Mouse (Mus musculus): ENCODE measurements around the gene Gm3625. TPM values are rescaled to one million over a fixed set of nuclear protein-coding genes. Genes with fewer than 3 reads are reported as not detected.
A peak's percentile ranks its signal among the peaks of the same experiment; 100 is the strongest.

The Gm3625 gene
- total and polyA plus RNA-seq, 3 experiments: not detected

GRCm38 (mm10) chr12:4614722-4615121 lies 22.0 kb upstream of the Gm3625 start:
- Histone ChIP-seq H3K4me3 (ENCODE audit: control insufficient read depth in 1 of 2, insufficient read depth in 1 of 2, low read depth in 2 of 2, low read length in 2 of 2) (no peak overlapping the region), H3K79me2 (ENCODE audit: control insufficient read depth, insufficient read depth, low read length, poor library complexity) (peaks cover 7% of the 10 kb centered on the region; the same call in 1 of the 2 replicates), H3K27me3 (ENCODE audit: control insufficient read depth in 1 of 2, insufficient read depth in 2 of 2, low read length in 2 of 2) (no peaks in the 10 kb centered on the region), H3K9me3 (replicated peaks; ENCODE audit: insufficient read depth, low read length) (no peaks in the 10 kb centered on the region), H3K4me1 (ENCODE audit: control insufficient read depth in 1 of 2, insufficient read depth in 2 of 2, low read length in 2 of 2) (peaks cover 0 to 11% of the 10 kb centered on the region in 2 experiments; a peak in 2 of 4 replicates), H3K36me3 (ENCODE audit: control insufficient read depth in 1 of 2, insufficient read depth in 2 of 2, low read length in 2 of 2) (peaks cover 3 to 15% of the 10 kb centered on the region in 2 experiments; a peak in 3 of 4 replicates), H3K9ac (ENCODE audit: control insufficient read depth, low read depth, low read length, poor library complexity, severe bottlenecking) (no peak overlapping the region), H3K27ac (ENCODE audit: control insufficient read depth, low read depth, low read length) (no peak overlapping the region)
- peak; percentile 40 for DNase-seq (ENCODE audit: low read depth, low spot score)
- TF ChIP-seq GATA1 (IDR thresholded peaks at IDR 0.05; ENCODE audit: low read depth, low read length) (no peak), TAL1 (IDR thresholded peaks at IDR 0.05; ENCODE audit: low read length) (peak; percentile 19; the same call in 1 of the 2 replicates), USF2 (IDR thresholded peaks at IDR 0.05; ENCODE audit: borderline replicate concordance in 1 of 2, insufficient read depth in 1 of 2, low read depth in 1 of 2, low read length in 2 of 2) (no peak), SIN3A (IDR thresholded peaks at IDR 0.05; ENCODE audit: low read length) (peak; percentile 58; the same call in 1 of the 2 replicates), POLR2AphosphoS2 (IDR thresholded peaks at IDR 0.05; ENCODE audit: low read length) (no peak), CTCF (IDR thresholded peaks at IDR 0.05 in 2 of 3, conservative IDR thresholded peaks at IDR 0.05 in 1 of 3; ENCODE audit: control insufficient read depth in 1 of 3, insufficient read depth in 1 of 3, low read depth in 2 of 3, low read length in 3 of 3, poor library complexity in 1 of 3, severe bottlenecking in 1 of 3) (no peak), ZMIZ1 (IDR thresholded peaks at IDR 0.05; ENCODE audit: low read depth, low read length) (no peak), MAFK (IDR thresholded peaks at IDR 0.05; ENCODE audit: borderline replicate concordance, low read depth, low read length) (no peak), SMC3 (IDR thresholded peaks at IDR 0.05; ENCODE audit: low read depth, low read length) (no peak), ZKSCAN1 (IDR thresholded peaks at IDR 0.05; ENCODE audit: low read depth, low read length) (no peak), POLR2A (IDR thresholded peaks at IDR 0.05; ENCODE audit: control insufficient read depth in 1 of 2, insufficient read depth in 1 of 2, low read depth in 1 of 2, low read length in 2 of 2, poor library complexity in 1 of 2) (no peak), TBP (IDR thresholded peaks at IDR 0.05; ENCODE audit: low read depth, low read length) (no peak), MYC (IDR thresholded peaks at IDR 0.05; ENCODE audit: low read depth, low read length) (no peak), EP300 (IDR thresholded peaks at IDR 0.05; ENCODE audit: low read depth in 1 of 2, low read length in 2 of 2) (no peak), UBTF (IDR thresholded peaks at IDR 0.05; ENCODE audit: borderline replicate concordance, insufficient read depth, low read depth, low read length) (no peak), BHLHE40 (IDR thresholded peaks at IDR 0.05; ENCODE audit: borderline replicate concordance, low read depth, low read length) (no peak), GABPA (IDR thresholded peaks at IDR 0.05; ENCODE audit: low read depth, low read length) (no peak), MXI1 (IDR thresholded peaks at IDR 0.05; ENCODE audit: low read depth, low read length) (peak; percentile 36; the same call in 1 of the 2 replicates), HCFC1 (IDR thresholded peaks at IDR 0.05; ENCODE audit: low read depth, low read length) (no peak), ZNF384 (IDR thresholded peaks at IDR 0.05; ENCODE audit: low read depth, low read length) (no peak), ETS1 (IDR thresholded peaks at IDR 0.05; ENCODE audit: low read depth, low read length) (peak; percentile 19; the same call in 1 of the 2 replicates), MEF2A (IDR thresholded peaks at IDR 0.05; ENCODE audit: extremely low read depth, insufficient replicate concordance, low read depth, low read length, poor library complexity, severe bottlenecking) (0 out of 2 replicates have a peak, but pooled peaks have one; percentile 61), JUND (IDR thresholded peaks at IDR 0.05; ENCODE audit: low read depth, low read length) (no peak), E2F4 (IDR thresholded peaks at IDR 0.05; ENCODE audit: borderline replicate concordance, low read depth, low read length) (no peak), TCF12 (IDR thresholded peaks at IDR 0.05; ENCODE audit: low read depth, low read length) (no peak), USF1 (IDR thresholded peaks at IDR 0.05; ENCODE audit: low read depth, low read length) (peak; percentile 74), CHD1 (IDR thresholded peaks at IDR 0.05; ENCODE audit: low read depth, low read length) (no peak), MAZ (IDR thresholded peaks at IDR 0.05; ENCODE audit: low read depth, low read length) (no peak), RAD21 (IDR thresholded peaks at IDR 0.05; ENCODE audit: low read depth, low read length) (no peak), MAX (IDR thresholded peaks at IDR 0.05; ENCODE audit: low read length) (peak; percentile 62; the same call in 1 of the 2 replicates), ZC3H11A (IDR thresholded peaks at IDR 0.05; ENCODE audit: low read depth, low read length) (no peak), CHD2 (IDR thresholded peaks at IDR 0.05; ENCODE audit: low read length) (no peak), NELFE (IDR thresholded peaks at IDR 0.05; ENCODE audit: low read depth, low read length) (no peak), MYB (IDR thresholded peaks at IDR 0.05; ENCODE audit: low read depth, low read length) (no peak), POLR2AphosphoS5 (IDR thresholded peaks at IDR 0.05; ENCODE audit: borderline replicate concordance, low read depth, low read length) (no peak), ELF1 (IDR thresholded peaks at IDR 0.05; ENCODE audit: low read depth, low read length) (no peak), KAT2A (conservative IDR thresholded peaks at IDR 0.05; ENCODE audit: low read depth, low read length) (no peak), RCOR1 (IDR thresholded peaks at IDR 0.05; ENCODE audit: low read depth, low read length) (no peak)

Data from MEL (cell line).